Mouse (Mus musculus) brain, embryonic 14.5 days (tissue): ENCODE results near the gene Rasal3.

ENCODE experiments used
- CTCF ChIP-seq: fragments of 200-500 bp; IDR thresholded peaks from 2 replicates; pipeline ENCODE4 v1.5.1; 2012; ENCODE audit warnings: inconsistent platforms, mild to moderate bottlenecking, moderate library complexity, borderline replicate concordance; ENCODE audit not compliant: insufficient read depth, insufficient read length; ENCODE audit errors: extremely low read depth
- POLR2A ChIP-seq: fragments of 200-500 bp; IDR thresholded peaks from 2 replicates; pipeline ENCODE4 v1.6.1; 2012; ENCODE audit warnings: mild to moderate bottlenecking, inconsistent platforms, borderline replicate concordance; ENCODE audit not compliant: poor library complexity, insufficient read depth, insufficient read length, severe bottlenecking; ENCODE audit errors: extremely low read depth

DNA sequence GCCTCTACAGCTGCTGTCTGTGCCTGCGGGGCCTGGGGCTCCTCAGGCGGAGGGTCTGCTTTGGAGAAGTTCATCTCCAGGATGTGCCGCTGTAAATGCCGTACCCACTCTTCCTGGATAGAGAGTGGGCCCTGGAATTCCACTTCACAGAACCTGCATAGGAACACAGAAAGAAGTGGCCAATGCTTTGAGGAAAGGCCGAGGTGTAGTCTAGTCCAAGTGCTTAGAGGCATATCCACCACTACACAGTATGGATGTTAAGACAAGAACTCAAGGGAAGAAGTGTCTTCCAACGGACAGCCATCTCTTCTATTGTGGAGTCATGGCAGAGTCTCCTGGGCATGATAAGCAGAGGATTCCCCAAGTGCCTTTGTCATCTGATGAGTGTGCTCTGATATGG is 48.4 kb downstream of the Rasal3 start:
- TF ChIP-seq CTCF (no peak), POLR2A (no peak)
